Mouse (Mus musculus): ENCODE data around the gene Spsb1.

Spsb1 gene

DNA sequence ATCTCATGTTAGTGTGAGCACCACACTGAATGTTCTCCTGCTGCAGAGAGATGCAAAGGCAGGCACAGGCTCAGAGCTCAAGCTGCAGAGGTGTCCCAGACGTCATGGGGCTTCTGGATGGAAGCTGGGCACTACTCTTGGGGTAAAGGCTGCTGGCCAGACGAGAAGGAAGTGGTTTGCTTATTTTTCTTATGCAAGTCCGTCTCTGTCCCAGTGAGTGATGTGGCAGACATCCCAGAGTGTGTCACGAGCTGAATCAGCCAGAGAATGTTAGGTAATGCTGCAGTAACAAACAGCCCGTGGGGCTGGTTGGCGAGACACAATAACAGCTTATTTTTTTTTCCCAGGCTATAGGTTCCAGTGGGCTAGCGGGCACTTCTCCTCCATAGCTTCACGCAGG, 96.3 kb downstream of the Spsb1 start:
- in situ Hi-C loops (cut with MseI, MboI): no loop called here

DNA sequence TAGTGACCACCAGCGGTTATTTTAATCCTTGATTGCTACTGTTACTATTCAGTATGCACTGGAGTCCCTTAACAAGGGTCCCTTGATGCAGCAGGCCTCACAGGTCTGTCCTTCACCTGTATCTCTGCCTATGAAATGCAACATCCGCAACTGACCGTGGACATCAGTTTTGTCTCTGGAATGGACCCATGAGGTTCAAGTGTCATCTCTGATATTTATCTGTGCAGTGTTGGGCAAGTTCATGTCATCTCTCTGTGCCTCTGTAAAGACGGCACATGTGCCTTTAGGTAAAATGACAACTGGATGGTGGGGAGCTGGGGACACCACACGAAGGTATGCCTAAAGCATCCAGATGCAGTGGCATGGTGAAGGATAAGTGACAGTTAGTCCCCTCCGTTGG, 96.7 kb downstream of the Spsb1 start:
- in situ Hi-C loops (cut with MseI, MboI): no loop called here

DNA sequence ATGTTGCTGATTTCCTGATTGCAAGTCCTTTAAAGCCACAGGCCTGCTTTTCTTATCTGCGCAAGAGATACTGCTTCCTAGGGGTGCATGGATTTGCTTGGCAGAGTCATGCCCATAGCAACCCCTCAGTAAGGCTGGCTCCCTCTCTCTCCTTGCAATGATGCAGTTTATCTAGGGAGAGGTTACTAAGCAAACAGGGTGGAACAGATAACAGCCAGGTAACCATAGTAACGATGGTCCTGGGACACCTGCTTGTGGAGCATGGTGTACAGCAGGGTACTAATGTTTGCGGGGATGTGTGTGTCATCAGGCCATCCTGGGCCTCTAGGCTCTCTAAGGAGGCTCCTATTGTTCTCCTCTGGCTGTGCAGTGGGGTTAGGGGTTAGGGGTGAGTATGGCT, 97.2 kb downstream of the Spsb1 start:
- in situ Hi-C loops (cut with MseI, MboI): no loop called here

DNA sequence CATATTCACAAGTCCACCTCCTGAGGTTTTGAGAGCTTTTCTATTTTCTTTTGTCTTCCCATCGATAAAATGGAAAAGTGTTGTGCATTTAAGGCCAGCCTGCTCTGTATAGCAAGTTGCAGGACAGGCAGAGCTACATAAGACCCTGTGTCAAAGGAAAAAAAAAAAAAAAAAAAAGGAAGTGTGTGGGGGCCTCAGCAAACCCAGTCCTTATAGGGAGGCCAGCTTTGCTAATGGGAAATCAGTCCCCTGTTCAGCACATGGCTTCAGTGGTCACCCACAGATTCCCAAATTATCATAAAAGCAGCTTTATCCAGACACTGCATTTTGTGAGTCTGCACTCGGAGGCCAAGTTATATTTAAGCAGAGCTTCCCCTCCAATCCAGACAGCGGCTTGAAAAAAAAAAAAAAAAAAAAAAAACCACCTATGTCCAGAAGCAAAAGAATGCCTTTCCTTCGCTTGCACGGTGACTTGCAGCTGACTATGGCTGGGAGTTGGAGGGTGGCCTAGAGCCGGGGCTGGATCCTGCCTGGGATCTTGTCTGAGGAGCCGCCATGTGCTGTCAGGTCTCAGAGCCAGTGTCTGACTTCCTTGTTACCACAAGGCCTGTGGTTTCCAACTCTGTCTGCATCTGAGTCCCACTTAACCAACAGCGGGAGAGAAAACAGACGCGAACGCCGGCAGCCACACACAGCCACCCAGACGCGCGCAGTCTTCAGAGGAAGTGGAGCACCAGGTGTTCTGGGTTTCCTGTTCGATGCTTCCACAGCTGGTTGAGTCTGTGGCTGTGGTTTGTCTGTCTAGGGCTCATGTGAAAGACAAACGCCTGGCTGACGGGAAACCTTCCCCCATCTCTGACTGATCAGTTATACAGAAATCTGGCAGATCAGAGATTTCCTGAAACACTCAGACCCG, 98.7 kb downstream of the Spsb1 start:
- in situ Hi-C loops (cut with MseI, MboI): no loop called here

DNA sequence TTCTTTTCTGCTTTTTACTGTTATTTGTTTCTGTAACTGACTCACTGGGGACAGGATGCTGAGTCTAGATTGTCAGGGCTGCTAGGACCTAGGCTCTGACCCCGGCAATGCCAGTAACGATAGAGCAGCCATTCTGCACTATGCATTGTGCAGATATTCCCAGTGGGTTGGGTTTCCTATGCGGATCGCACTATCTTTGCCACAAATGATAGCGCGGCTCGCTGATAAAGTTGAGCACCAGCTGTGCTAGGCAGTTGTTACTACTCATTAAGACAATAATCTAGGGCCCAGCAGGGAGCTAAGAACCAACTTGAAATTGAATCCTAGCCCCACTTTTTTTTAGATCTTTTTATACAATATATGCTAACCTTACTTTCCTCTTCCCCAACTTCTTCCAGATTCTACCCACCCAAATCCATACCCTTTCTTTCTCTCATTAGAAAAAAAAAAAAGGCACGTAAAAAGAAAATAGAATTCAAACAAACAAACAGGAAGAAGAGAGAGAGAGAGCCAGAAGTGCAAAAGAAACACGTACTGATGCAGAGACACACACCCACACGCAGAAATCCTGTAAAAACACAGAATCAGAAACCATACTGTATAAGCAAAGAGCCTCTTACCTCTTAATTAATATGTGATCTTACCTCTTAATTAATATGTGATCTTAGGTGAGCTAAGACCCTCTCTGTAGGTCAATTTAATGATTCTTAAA, 99.5 kb downstream of the Spsb1 start:
- in situ Hi-C loops (cut with MseI, MboI): no loop called here

DNA sequence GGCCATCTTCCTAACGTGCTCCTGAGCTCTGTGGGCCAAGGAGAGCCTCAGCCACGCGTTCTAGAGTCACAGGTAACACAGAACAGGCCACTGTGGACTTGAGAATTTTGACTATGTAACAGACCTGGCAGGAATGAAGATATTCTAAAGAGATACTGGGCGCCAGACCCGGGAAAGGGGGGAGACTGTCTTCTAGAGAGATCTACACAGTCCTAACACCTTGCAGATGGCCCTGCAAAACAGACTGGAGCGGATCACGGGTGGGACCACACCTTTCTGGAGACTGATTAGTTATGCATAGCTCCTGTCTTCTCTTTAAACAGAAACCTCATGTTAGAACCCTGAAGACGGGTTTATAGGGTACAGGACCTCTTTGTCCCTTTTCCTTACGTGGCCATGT, 100.1 kb downstream of the Spsb1 start:
- in situ Hi-C loops (cut with MseI, MboI): no loop called here

DNA sequence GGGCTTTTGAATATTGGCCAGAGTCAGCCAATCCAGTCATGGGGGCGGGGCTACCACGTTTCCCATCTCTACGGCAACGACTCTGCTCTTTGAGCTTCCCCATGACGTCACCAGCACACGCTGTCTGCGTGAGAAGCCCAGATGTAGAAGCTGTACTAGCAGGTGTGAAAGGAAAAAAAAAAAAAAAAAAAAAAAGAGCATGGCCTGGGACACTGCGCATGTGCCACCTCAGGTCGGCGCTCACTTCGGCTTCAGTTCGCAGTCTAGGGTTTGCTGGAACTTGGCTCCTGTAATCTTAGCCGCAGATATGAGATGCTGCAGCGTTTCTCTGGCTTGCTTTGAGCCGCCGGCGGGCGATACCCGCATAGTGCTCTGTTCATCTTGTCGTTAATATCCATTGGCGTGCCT, 100.5 kb downstream of the Spsb1 start:
- in situ Hi-C loops (cut with MseI, MboI): no loop called here

DNA sequence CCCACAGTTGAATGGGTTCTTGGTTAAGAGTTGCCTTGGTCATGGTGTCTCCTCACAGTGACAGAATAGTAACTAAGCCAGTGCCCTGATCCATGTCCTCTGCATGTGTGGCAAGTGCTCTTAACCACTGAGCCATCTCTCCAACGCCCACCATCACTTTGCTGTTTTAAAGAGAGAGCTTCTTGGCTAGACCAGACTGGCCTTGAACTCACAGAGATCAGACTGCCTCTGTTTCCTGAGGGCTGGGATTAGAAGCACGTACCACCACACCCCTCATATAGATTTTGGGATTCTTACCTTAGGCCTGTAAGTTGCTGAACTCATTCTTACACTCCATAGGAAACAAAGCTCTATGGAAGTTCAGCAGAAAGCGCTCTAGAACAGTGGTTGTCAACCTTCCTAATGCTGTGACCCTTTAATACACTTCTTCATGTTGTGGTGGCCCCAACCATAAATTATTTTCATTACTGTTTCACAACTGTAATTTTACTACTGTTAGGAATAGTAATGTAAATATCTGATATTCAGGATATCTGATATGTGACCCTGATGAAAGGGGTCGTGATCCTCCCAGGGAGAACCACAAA, 101.1 kb downstream of the Spsb1 start:
- in situ Hi-C loops (cut with MseI, MboI): no loop called here

DNA sequence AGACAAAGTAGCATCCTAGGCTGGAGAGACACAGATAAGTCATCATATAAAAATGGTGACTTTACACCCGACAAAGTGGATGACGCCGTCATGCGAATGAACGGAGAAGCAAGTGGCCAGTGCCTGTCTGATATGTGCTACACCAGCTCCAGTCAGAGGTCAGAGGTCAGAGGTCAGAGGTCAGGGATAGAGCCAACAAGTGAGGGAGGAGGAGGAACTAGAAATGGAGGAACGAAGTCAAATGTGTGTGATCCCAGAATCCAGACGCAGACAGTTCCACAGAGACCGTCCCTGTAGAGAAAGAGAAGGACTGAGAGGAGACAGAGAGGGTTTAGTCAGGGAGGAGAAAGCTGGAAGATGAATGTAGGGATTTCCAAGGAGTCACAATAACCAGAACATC, 103.3 kb downstream of the Spsb1 start:
- in situ Hi-C loops (cut with MseI, MboI): no loop called here

DNA sequence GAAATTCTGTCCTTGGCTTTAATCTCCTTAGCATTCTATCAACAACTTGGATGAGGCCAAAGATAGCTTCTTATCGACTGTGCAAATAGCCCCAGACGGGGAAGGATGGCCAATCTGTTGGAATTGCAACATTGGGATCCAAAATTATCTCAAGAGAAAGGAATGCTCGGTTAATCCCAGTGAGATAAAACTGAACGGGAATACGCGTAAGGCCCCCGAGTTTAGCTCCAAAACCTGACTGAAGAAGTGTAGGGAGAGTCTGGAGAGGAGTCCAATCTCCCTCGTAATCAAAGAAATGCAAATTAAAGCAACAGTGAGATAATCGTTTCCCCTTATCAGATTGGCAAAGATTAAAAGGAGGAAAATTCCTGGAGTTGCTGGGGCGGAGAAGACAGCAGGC, 104.2 kb downstream of the Spsb1 start:
- in situ Hi-C loops (cut with MseI, MboI): no loop called here

DNA sequence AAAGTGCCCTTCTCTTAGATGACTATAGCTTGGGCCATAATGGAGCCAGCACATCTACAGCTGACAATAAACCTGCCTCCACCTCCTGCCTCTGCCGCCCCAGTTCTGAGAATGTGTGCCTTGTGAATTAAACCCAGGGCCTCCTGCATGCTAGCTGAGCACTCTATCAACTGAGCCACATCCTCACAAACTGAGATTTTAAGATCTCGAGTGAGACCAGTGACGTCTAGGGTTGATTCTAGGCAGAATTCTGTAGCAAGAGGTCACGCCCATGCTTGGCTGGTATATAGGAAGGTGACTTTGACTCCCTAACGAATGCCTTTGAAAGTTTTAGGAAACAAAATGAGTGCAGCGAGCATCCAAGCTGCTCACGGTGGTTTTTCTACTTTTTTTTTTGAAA, 104.8 kb downstream of the Spsb1 start:
- in situ Hi-C loops (cut with MseI, MboI): no loop called here

DNA sequence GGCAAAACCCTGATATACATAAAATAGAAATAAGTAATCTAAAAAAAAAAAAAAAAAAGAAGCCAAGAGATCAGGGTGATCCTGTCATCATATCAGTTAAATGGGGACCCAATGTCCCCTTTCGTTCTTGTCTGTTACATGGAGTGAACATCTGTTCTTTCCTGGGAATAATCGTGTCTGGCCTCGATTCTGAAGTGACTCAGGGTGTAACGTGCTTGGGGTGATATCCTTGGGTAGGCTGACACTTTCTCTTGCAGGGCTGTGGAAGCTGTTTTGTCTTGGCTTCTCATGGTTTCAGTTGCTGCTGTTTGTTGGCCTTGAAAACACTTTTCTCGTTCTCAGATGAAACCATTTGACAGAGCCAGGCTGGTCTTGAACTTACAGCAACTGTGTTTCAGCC, 105.8 kb downstream of the Spsb1 start:
- in situ Hi-C loops (cut with MseI, MboI): no loop called here

DNA sequence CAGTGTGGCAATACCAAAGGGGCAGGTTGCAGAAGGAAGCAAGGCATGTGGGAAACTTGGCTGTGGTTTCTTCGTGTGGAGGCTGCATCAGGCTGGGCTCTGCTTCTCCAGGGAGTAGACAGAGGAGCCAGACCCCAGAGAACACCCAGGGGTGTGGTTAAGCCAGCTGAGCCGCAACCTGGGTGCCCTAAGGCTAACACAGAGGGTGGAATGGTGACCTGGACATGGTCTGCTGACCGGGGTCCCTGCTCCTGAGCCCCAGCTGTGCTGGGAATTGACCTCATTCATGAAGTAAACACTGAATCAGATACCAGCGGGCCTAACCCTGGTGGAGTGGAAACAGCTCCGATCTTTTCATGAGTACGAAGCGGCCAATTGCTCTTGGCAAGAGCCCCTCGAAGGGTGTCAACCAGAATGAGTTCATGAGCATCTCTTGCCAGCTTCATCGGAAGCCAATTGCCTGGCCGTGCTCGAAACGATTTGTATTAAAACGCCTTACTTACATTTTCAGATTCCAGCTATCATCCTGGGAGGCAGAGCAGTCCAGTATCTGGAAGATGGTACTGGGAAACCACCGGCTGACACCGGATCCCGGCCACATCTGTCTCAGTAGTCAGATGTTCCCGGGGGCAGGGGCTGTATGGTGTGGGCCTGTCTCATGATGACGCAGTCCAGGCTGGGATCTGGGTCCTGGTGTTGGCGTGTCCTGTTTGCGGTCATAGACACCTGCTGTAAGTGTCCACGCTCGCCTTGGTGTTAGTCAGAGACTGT, 107.8 kb downstream of the Spsb1 start:
- in situ Hi-C loops (cut with MseI, MboI): no loop called here

All from mouse trophoblast stem cell (cell line).